9 mouse cellular contexts compared by ENCODE assay signal in the genomic region with DNA sequence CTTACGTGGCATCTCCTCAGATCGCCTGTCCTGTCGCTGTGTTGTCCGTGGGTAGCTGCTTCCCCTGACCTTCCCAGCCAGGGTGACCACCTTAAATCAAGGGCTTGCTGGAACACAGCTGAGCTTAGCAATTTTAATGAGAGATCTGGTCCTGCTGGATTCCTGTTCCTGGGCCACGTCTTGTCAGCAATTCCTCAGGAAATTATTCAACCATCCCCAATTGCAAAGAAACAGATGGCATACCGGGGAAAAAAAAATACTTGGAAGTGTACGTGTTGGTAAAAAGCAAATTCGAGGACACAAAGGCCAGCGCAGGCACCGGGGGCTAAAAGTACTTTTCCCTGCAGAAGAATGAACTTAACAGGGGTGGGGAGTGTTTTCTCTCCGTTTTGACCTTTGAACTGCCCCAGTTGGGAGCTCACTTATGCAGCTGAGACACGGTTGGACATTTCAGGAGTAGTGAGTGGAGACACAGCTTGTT.
DNase-seq lines count a peak whose midpoint lies in the region.
"Had no signal": no experiment of that assay in that cellular context is flagged by ENCODE, and none has a peak within 500 bp of the region (broad histone marks: within the 10 kb centered on the region; RNA-seq: fewer than 3 reads in every experiment).

No protein-coding gene starts in this region.

- H3K4me1 ChIP-seq in limb, embryonic 10.5 days = peaks cover 36% of the 10 kb centered on the region

- peak overlapping the region; percentile 10; the same call in 1 of the 2 replicates for H3K4me3 ChIP-seq in limb, embryonic 10.5 days

- H3K9me3 ChIP-seq in limb, embryonic 10.5 days (replicated peaks) = no peaks in the 10 kb centered on the region

- DNase-seq in brain, adult 2 months (ENCODE audit: low read depth, low spot score) = peak; percentile 55
- DNase-seq in brain, embryonic 18.5 days (ENCODE audit: low read depth, low spot score) = peak; percentile 46
- peak; percentile 63 for DNase-seq in forelimb bud, embryonic 11.5 days (ENCODE audit: low read depth, low spot score)
- peak; percentile 52 for DNase-seq in limb, embryonic 10.5 days (ENCODE audit: low spot score)
- no peak for DNase-seq in adipocyte (ENCODE audit: low spot score)
- no peak for DNase-seq in right cerebral cortex, postnatal 10 days (ENCODE audit: low spot score in 2 of 2)
- DNase-seq in thymus, postnatal 0 days (ENCODE audit: low spot score) = no peak
- DNase-seq: gastrocnemius, postnatal 25 days had no signal

- no peaks in the 10 kb centered on the region for H3K27me3 ChIP-seq in limb, embryonic 10.5 days (ENCODE audit: low read depth, poor library complexity, severe bottlenecking)

- 20% methylated on average over 12 of the region's 12 CpGs for WGBS in limb, embryonic 10.5 days

- no peaks in the 10 kb centered on the region for H3K36me3 ChIP-seq in limb, embryonic 10.5 days

- peak overlapping the region; percentile 77 for H3K27ac ChIP-seq in limb, embryonic 10.5 days
- H3K27ac ChIP-seq: macrophage had no signal

Comparison
In these comparisons a context has a peak if more than half of its experiments do, and no peak if none do; other contexts are left out.
1. DNase-seq: peak in brain, adult 2 months (single experiment), brain, embryonic 18.5 days (single experiment), forelimb bud, embryonic 11.5 days (single experiment) and limb, embryonic 10.5 days (single experiment); none in adipocyte (single experiment), right cerebral cortex, postnatal 10 days (0 of 2) and thymus, postnatal 0 days (single experiment).